Mouse (Mus musculus): ENCODE data around the gene Tpd52l2.

DNA sequence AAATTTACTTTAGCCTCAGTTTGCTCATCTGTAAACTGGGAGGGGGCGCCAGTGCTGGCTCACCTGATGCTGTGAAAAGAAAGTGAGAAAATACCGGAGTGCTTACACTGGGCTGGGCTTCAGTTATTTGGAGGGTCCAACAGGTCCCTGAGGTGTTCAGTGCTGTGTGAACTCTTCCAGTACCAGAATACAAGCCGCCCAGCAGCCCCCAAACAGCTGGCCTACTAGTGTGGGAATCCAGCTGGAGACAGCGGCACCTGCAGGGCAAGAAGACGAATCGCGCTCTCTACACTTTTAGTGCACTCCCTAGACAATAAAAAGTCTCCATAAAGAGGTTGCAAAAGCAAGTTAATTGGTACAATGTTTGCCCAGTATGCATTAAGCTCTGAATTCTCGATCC lies 661 bp upstream of the Tpd52l2 start:
- TF ChIP-seq CTCF (IDR thresholded peaks at IDR 0.05; ENCODE audit: control insufficient read depth, insufficient read depth, insufficient read length) (peak; percentile 46), FOSL1 (IDR thresholded peaks at IDR 0.05; ENCODE audit: insufficient read depth, low read length, poor library complexity, severe bottlenecking) (no peak), MAX (IDR thresholded peaks at IDR 0.05) (no peak), MYOD1 (IDR thresholded peaks at IDR 0.05; ENCODE audit: control insufficient read depth, insufficient read length, low read depth) (no peak)
